Mouse (Mus musculus) heart, adult 2 months (tissue): ENCODE data around the gene Hipk2. TPM values are rescaled to one million over a fixed set of nuclear protein-coding genes. Genes with fewer than 3 reads are reported as not detected.

ENCODE experiments used
- DNase-seq, 2 experiments: peaks; one replicate each; pipeline ENCODE4 v3.0.0; 2021
- H3K27ac ChIP-seq: fragments of 200-600 bp; 2 replicates; pipeline ENCODE4 v1.8.1; 2022
- H3K27me3 ChIP-seq: fragments of 200-500 bp; 2 replicates; pipeline ENCODE4 v1.6.1; 2012; ENCODE audit warnings: mild to moderate bottlenecking, low read length, inconsistent platforms, mixed read lengths; ENCODE audit not compliant: control insufficient read depth, insufficient read depth
- H3K36me3 ChIP-seq: fragments of 200-500 bp; 2 replicates; pipeline ENCODE4 v1.6.1; 2012; ENCODE audit warnings: low read length, inconsistent platforms; ENCODE audit not compliant: control insufficient read depth, insufficient read depth
- H3K4me1 ChIP-seq: fragments of 200-500 bp; 2 replicates; pipeline ENCODE4 v1.6.1; 2011; ENCODE audit warnings: low read length; ENCODE audit not compliant: control insufficient read depth, insufficient read depth
- H3K4me3 ChIP-seq: fragments of 200-600 bp; 2 replicates; pipeline ENCODE4 v1.8.1; 2022
- H3K79me2 ChIP-seq: fragments of 200-500 bp; replicated peaks from 2 replicates; pipeline ENCODE4 v1.6.1; 2012; ENCODE audit warnings: mild to moderate bottlenecking, inconsistent platforms, low read length, moderate library complexity, mixed read lengths; ENCODE audit not compliant: control insufficient read depth, insufficient read depth
- H3K9ac ChIP-seq: fragments of 200-500 bp; 2 replicates; pipeline ENCODE4 v1.6.1; 2012; ENCODE audit warnings: low read depth, mild to moderate bottlenecking, control low read depth, inconsistent platforms, low read length, mixed read lengths
- CTCF ChIP-seq: fragments of 200-600 bp; IDR thresholded peaks from 2 replicates; pipeline ENCODE4 v1.8.1; 2022; ENCODE audit warnings: antibody characterized with exemption, mild to moderate bottlenecking, moderate library complexity
- EP300 ChIP-seq: fragments of 200-500 bp; IDR thresholded peaks from 2 replicates; pipeline ENCODE4 v1.6.1; 2011; ENCODE audit warnings: low read depth, low read length, control low read depth; ENCODE audit not compliant: insufficient read depth
- POLR2A ChIP-seq: fragments of 200-500 bp; IDR thresholded peaks from 2 replicates; pipeline ENCODE4 v1.6.1; 2011; ENCODE audit warnings: mild to moderate bottlenecking, low read depth, low read length, control low read depth; ENCODE audit not compliant: insufficient read depth
- WGBS: fragments of 180-500 bp; shearing (Covaris S2); methylation state at CpG from one replicate; pipeline ENCODE4 v1.1.7; 2018; 5-methylcytosine and 5-hydroxymethylcytosine counted together
- intact Hi-C: fragments of 180-260 bp; cut with DNase I; formaldehyde crosslinking; loops from one replicate; pipeline ENCODE4 v1.15.1; 2025
- polyA plus RNA-seq: library from polyadenylated mRNA; depleted of rRNA; stranded (reverse); fragments of >200 nt; gene quantifications from 2 replicates; pipeline ENCODE4 v1.2.3, GENCODE M21; 2012
- total RNA-seq, 2 experiments: library from RNA; stranded (reverse); gene quantifications; 2 replicates each; pipeline ENCODE4 v1.2.3; 2021

The Hipk2 gene
- total and polyA plus RNA-seq, 3 experiments, result 35.9 to 98.5 (median 91.0) TPM

- Histone ChIP-seq H3K27ac (no peak overlapping the region), H3K27me3 (no peaks in the 10 kb centered on the region), H3K4me1 (peaks cover 2% of the 10 kb centered on the region), H3K4me3 (no peak overlapping the region), H3K79me2 (no peaks in the 10 kb centered on the region), H3K36me3 (no peaks in the 10 kb centered on the region), H3K9ac (no peak overlapping the region)
- no peak for DNase-seq
- 76% methylated on average over 4 of the region's 4 CpGs for WGBS
- intact Hi-C loops, result no loop called here
- TF ChIP-seq EP300 (no peak), POLR2A (no peak), CTCF (no peak)
These were observed 127.9 kb downstream of the Hipk2 start for GRCm38 (mm10) chr6:38748037-38748436.

GRCm38 (mm10) chr6:38743351-38743750 lies 132.6 kb downstream of the Hipk2 start:
- no peaks in the 10 kb centered on the region; the same call in 1 of the 2 replicates for H3K4me1 ChIP-seq
- WGBS, result 80% methylated on average over 7 of the region's 7 CpGs
- no peak overlapping the region for H3K9ac ChIP-seq
- H3K27ac ChIP-seq, result no peak overlapping the region
- H3K79me2 ChIP-seq, result no peaks in the 10 kb centered on the region
- TF ChIP-seq CTCF, result no peak
- TF ChIP-seq EP300, result no peak
- TF ChIP-seq POLR2A, result no peak
- H3K27me3 ChIP-seq, result no peaks in the 10 kb centered on the region
- H3K4me3 ChIP-seq, result no peak overlapping the region
- H3K36me3 ChIP-seq, result no peaks in the 10 kb centered on the region
- intact Hi-C loops, result no loop called here
- DNase-seq, result no peak

DNA sequence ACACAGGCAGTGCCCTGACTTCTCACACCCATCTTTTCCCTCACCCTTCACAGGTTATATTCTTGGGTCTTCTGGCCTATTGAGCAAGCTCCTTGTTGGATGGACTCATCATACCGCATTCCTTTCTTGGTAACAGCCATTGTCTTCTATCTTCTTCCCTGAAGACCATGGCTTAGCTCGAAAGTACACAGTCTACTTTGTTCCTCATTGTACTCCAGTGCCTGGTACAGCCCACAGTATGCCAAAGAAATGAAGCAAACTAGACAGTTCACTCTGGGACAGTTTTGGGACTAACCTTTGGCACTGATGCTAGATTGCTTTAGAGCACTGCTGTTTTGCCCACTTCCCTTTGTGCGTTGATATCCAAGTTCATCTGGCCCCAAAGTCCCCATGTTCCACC lies 133.5 kb downstream of the Hipk2 start:
- H3K27ac ChIP-seq, result no peak overlapping the region
- H3K79me2 ChIP-seq, result no peaks in the 10 kb centered on the region
- H3K9ac ChIP-seq, result no peak overlapping the region
- no peaks in the 10 kb centered on the region for H3K36me3 ChIP-seq
- H3K27me3 ChIP-seq, result no peaks in the 10 kb centered on the region
- H3K4me1 ChIP-seq, result no peaks in the 10 kb centered on the region; the same call in 1 of the 2 replicates
- no peak overlapping the region for H3K4me3 ChIP-seq
- no peak for DNase-seq
- 94% methylated on average over 3 of the region's 3 CpGs for WGBS
- intact Hi-C loops, result no loop called here
- TF ChIP-seq EP300 (no peak), CTCF (no peak), POLR2A (no peak)

- Histone ChIP-seq H3K27ac (no peak overlapping the region), H3K79me2 (no peaks in the 10 kb centered on the region), H3K4me3 (no peak overlapping the region), H3K36me3 (no peaks in the 10 kb centered on the region), H3K4me1 (peaks cover 1% of the 10 kb centered on the region), H3K9ac (no peak overlapping the region), H3K27me3 (no peaks in the 10 kb centered on the region)
- no peak for DNase-seq
- TF ChIP-seq EP300, result no peak
- peak; percentile 54 for TF ChIP-seq CTCF
- intact Hi-C loops, result no loop called here
- WGBS, result 94% methylated on average over 3 of the region's 3 CpGs
These were observed 134.9 kb downstream of the Hipk2 start for GRCm38 (mm10) chr6:38741024-38741423.

DNA sequence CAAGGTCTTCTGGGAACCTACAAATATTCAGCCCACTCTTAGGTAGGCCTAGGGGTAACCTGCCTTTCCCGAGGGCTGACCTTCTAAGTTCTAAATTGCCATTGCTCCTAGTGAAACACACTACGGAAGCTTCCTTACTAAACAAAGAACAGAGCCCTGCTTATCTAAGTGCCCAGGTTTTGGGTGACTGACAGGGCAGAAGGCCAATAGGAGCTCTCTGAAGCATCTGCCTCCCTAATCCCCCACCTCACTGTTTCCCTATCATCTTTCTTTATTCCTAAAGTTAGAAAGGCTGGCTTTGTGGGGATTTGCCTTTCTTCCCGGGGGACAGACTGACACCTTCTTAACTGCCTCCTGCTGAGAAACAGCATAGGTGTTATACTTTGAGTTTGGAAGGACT lies 136.7 kb downstream of the Hipk2 start:
- Histone ChIP-seq H3K79me2 (no peaks in the 10 kb centered on the region), H3K4me3 (no peak overlapping the region), H3K27ac (no peak overlapping the region), H3K9ac (no peak overlapping the region), H3K27me3 (no peaks in the 10 kb centered on the region), H3K36me3 (no peaks in the 10 kb centered on the region), H3K4me1 (peaks cover 1% of the 10 kb centered on the region)
- no peak for TF ChIP-seq POLR2A
- no peak for TF ChIP-seq EP300
- TF ChIP-seq CTCF, result no peak
- intact Hi-C loops, result loop anchor here (2.0 kb wide), 1 partner anchor 328 kb away; no protein-coding TSS in a partner anchor
- no peak for DNase-seq
- 49% methylated on average over 3 of the region's 3 CpGs for WGBS

DNA sequence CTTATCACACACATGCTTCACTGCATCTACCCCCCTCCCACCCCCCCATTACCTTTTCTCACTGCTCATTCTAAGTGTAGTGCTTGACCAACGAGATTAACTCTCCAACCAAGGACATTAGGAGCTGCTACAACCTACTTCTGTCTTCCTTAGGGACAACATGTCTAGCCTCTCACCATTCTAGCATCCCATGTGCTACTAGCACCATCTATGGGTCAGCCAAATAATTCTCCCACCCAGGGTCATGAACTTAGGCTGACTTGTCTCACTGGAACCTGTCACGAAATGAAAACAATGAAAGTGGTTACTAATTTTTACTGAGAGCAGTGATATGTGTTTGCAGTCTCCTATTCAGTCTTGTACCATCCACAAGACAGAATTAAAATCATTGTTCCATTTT lies 138.2 kb downstream of the Hipk2 start:
- Histone ChIP-seq H3K9ac (no peak overlapping the region), H3K4me3 (no peak overlapping the region), H3K27me3 (no peaks in the 10 kb centered on the region), H3K36me3 (no peaks in the 10 kb centered on the region), H3K79me2 (no peaks in the 10 kb centered on the region), H3K4me1 (peaks cover 1% of the 10 kb centered on the region; the same call in 1 of the 2 replicates), H3K27ac (no peak overlapping the region)
- peak; percentile 53 for TF ChIP-seq CTCF
- TF ChIP-seq POLR2A, result no peak
- WGBS, result 33% methylated on average over 2 of the region's 2 CpGs
- no peak for DNase-seq
- intact Hi-C loops, result loop anchor here (2.0 kb wide), 1 partner anchor 329 kb away; no protein-coding TSS in a partner anchor
